Mouse (Mus musculus) E14TG2a.4 (cell line): ENCODE results near the gene Cdca4.
A peak's percentile ranks its signal among the peaks of the same experiment; 100 is the strongest.

Experiments used
- H3K27me3 ChIP-seq: 2 replicates; pipeline ENCODE4 v1.6.1; 2014; ENCODE audit warnings: low read length, control low read depth; ENCODE audit not compliant: insufficient read depth
- H3K36me3 ChIP-seq: 2 replicates; pipeline ENCODE4 v1.6.1; 2014; ENCODE audit warnings: low read length, control low read depth; ENCODE audit not compliant: insufficient read depth
- H3K4me1 ChIP-seq: replicated peaks from 2 replicates; pipeline ENCODE4 v1.6.1; 2014; ENCODE audit warnings: low read depth, low read length, control low read depth
- H3K4me3 ChIP-seq: replicated peaks from 2 replicates; pipeline ENCODE4 v1.5.1; 2014; ENCODE audit warnings: mild to moderate bottlenecking, low read length
- H3K9me3 ChIP-seq: 2 replicates; pipeline ENCODE4 v1.6.1; 2014; ENCODE audit warnings: low read length, control low read depth
- CTCF ChIP-seq: conservative IDR thresholded peaks from 2 replicates; pipeline ENCODE4 v1.5.1; 2014; ENCODE audit warnings: low read length
- NANOG ChIP-seq: IDR thresholded peaks from 2 replicates; pipeline ENCODE4 v1.6.1; 2014; ENCODE audit warnings: borderline replicate concordance, low read length, mixed read lengths
- POU5F1 ChIP-seq: IDR thresholded peaks from 2 replicates; pipeline ENCODE4 v1.6.1; 2014; ENCODE audit warnings: low read length, borderline replicate concordance

The Cdca4 gene

DNA sequence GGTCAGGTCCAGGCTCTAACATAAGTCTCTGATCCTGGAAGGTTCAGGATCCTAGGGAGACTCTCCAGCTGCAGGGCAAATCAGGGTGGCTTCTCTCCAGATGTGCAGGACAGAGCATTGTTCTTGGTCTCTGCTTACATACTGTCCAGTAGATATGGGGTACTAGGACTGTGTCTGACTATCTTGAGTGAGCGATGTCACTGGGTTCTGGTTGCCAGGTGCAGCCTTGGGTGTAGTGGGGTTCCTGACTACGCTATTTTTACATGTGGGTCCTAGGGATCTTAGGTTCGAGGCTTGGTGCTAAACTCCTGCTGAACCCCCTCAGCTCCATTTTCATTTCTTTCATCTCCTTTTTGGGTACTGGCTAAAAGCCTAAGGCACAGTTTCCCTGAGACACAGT lies 1.3 kb upstream of the Cdca4 start:
- H3K27me3 ChIP-seq, result no peaks in the 10 kb centered on the region
- no peak for TF ChIP-seq CTCF
- no peak for TF ChIP-seq POU5F1
- TF ChIP-seq NANOG, result no peak
- H3K4me3 ChIP-seq, result peak overlapping the region; percentile 88
- peaks cover 42% of the 10 kb centered on the region for H3K36me3 ChIP-seq
- peaks cover 59% of the 10 kb centered on the region for H3K4me1 ChIP-seq
- no peaks in the 10 kb centered on the region for H3K9me3 ChIP-seq

DNA sequence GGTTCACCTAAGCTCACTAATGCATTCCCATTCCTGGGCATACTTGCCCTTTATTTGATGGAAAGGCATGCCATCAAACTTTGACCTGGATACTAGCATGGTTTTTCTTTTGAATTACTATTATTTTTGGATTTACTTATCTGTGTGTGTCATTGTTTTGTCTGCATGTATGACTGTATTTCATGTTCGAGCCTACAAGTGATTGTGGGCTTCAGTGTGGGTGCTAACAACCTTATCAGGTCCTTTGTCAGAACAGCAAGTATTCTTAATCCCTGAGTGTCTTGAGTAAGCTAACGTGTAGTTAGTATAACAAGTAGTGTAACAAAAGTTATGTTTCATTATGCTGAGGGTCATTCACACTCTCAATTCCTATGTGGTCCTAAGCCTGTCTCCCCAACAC lies 918 bp upstream of the Cdca4 start:
- H3K9me3 ChIP-seq, result no peaks in the 10 kb centered on the region
- peaks cover 45% of the 10 kb centered on the region for H3K36me3 ChIP-seq
- H3K4me3 ChIP-seq, result peak overlapping the region; percentile 88
- H3K4me1 ChIP-seq, result peaks cover 63% of the 10 kb centered on the region
- no peaks in the 10 kb centered on the region for H3K27me3 ChIP-seq
- TF ChIP-seq NANOG, result no peak
- no peak for TF ChIP-seq POU5F1
- TF ChIP-seq CTCF, result no peak

DNA sequence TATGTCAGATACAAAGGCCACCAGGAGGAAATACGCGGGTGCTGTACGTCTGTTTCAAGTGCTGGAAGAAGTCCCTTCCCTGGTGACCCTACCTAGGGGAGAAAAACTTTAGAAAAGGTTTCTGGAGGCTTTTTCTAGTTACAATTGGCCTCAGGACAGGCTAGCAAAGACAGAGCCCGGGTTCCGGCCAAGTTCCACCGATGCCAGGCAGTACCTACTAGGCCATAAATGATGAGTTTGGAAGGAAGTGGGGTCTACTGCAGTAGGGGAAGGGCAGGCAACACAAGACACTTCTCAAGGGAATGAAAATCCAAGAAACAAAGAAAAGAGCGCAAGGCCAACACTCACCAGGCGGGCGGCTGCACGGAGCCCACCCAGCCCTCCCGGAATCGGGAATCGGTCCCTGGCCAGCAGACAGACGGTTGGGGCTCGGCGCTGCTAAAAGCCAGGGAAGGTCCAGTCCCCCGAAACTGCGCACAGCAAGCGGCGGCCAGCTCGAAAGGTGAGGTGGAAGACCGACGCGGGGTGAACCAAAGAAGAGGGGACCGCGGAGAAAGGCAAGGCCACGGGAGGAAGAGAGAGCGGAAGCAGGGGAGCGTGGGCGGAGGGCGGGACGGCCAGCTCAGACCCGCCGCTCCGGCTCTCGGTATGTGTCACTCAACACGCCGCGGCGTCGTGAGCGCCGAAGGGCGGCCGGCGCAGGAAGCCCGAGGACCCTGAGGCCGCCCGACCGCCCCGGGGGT lies 551 bp downstream of the Cdca4 start:
- no peaks in the 10 kb centered on the region for H3K9me3 ChIP-seq
- TF ChIP-seq CTCF (no peak), NANOG (no peak), POU5F1 (no peak)
- H3K4me1 ChIP-seq, result peaks cover 78% of the 10 kb centered on the region
- no peaks in the 10 kb centered on the region for H3K27me3 ChIP-seq
- H3K36me3 ChIP-seq, result peaks cover 60% of the 10 kb centered on the region
- H3K4me3 ChIP-seq, result peak overlapping the region; percentile 97

DNA sequence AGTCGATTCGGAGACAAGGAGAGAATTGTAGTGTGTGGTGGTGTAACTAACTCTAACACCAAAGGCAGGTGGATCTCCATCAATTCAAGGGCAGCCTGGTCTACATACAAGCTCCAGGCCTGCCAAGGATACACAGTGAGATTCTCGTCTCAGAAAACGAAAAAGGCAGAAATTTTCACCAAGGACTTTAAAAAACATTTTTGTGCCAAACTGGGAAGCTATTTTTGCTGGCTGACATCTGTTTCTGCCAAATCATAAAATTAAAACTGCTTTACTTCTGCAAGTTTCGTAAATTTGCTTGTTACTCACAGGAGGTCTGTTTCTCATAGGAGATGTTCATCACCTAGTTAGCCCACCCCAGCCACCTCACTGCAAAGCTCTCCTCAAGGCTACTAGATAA lies 3.3 kb downstream of the Cdca4 start:
- peaks cover 72% of the 10 kb centered on the region for H3K36me3 ChIP-seq
- H3K4me3 ChIP-seq, result peak overlapping the region; percentile 97; the same call in 1 of the 2 replicates
- TF ChIP-seq NANOG (no peak), CTCF (no peak), POU5F1 (no peak)
- H3K4me1 ChIP-seq, result peaks cover 84% of the 10 kb centered on the region
- no peaks in the 10 kb centered on the region for H3K9me3 ChIP-seq
- H3K27me3 ChIP-seq, result no peaks in the 10 kb centered on the region

DNA sequence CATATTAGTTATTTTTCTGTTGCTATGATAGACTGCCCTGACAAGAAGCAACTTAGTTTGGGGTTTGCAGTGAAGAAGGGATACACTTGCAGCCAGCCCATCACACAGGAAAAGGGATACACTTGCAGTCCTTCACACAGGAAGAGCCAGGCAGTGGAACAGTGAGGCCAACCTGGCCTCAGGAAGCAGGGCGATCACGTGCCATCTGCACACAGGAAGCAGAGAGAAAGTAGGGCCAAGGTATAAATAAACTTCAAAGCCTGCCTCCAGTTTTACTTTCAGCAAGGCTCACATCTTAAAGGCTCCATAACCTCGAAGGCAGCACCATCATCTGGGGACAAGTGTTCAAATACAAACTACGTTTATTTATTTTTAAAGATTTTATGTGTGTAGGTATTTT lies 6.0 kb downstream of the Cdca4 start:
- H3K36me3 ChIP-seq, result peaks cover 96% of the 10 kb centered on the region
- peak overlapping the region; percentile 6; the same call in 1 of the 2 replicates for H3K4me3 ChIP-seq
- no peaks in the 10 kb centered on the region for H3K9me3 ChIP-seq
- H3K4me1 ChIP-seq, result peaks cover 99% of the 10 kb centered on the region
- H3K27me3 ChIP-seq, result no peaks in the 10 kb centered on the region
- no peak for TF ChIP-seq POU5F1
- TF ChIP-seq NANOG, result no peak

DNA sequence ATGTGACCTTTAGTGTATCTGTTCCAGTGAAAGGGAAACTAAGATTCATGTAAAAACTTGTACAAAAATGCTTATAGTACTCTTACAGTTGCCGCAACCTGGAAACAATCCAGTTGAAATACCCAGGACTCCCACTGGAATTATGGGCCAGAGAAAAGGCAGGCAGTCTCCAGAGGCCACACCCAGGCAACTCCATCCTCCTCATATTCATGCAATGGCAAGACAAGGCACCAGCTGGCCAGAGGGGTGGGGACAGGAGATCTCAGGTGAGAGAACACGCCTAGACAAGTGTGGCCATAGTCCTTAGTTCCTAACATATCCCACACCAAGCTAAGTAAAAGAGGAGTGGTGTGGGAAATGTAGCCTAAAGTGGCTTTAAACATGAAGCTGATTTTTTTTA lies 6.5 kb downstream of the Cdca4 start:
- peaks cover 99% of the 10 kb centered on the region for H3K4me1 ChIP-seq
- H3K9me3 ChIP-seq, result no peaks in the 10 kb centered on the region
- H3K27me3 ChIP-seq, result no peaks in the 10 kb centered on the region
- peaks cover 96% of the 10 kb centered on the region for H3K36me3 ChIP-seq
- TF ChIP-seq POU5F1 (no peak), NANOG (no peak), CTCF (no peak)
- peak overlapping the region; percentile 41; the same call in 1 of the 2 replicates for H3K4me3 ChIP-seq

DNA sequence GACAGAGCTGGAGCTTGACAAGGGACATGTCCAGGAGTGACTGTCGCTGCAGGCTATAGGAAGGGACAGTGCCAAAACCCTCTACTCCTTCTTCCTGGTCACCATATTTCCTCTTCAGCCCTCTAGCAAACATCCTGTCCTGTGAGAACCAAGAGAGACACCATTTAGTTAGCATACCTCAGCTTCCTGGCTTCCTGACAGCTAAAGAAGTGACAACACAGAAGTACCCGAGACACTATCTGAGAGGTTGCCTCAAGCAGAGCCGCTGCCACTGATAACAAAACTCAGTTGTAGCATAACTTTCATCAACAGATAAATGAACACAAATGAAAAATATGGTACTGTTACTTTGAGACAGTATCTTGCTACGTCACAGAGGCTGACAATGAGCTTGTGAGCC lies 7.2 kb downstream of the Cdca4 start:
- no peaks in the 10 kb centered on the region for H3K9me3 ChIP-seq
- H3K4me1 ChIP-seq, result peaks cover 98% of the 10 kb centered on the region
- no peaks in the 10 kb centered on the region for H3K27me3 ChIP-seq
- peak overlapping the region; percentile 50 for H3K4me3 ChIP-seq
- no peak for TF ChIP-seq POU5F1
- no peak for TF ChIP-seq NANOG
- TF ChIP-seq CTCF, result no peak
- H3K36me3 ChIP-seq, result peaks cover 96% of the 10 kb centered on the region

DNA sequence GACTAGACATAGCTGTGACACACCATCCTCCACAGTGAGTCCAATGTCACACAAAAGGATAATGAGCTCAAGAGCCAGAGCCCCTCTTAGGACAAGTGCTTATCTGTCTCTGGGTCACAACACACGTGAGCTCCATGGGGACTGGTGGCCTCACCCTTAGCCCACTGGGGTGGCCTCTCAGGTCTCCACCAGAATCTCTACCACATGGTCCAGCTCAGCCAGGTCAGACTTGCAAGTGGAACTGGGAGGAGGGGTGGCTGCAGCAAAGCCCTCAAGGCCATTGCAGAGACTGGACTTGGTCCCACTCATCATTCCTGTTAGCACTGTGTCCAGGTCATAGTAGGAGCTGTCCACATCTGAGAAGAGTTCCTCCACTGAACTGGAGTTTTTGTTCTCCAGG lies 8.0 kb downstream of the Cdca4 start:
- Histone ChIP-seq H3K36me3 (peaks cover 96% of the 10 kb centered on the region), H3K9me3 (no peaks in the 10 kb centered on the region), H3K27me3 (no peaks in the 10 kb centered on the region), H3K4me3 (peak overlapping the region; percentile 50), H3K4me1 (peaks cover 94% of the 10 kb centered on the region)
- TF ChIP-seq NANOG (no peak), CTCF (no peak), POU5F1 (no peak)

DNA sequence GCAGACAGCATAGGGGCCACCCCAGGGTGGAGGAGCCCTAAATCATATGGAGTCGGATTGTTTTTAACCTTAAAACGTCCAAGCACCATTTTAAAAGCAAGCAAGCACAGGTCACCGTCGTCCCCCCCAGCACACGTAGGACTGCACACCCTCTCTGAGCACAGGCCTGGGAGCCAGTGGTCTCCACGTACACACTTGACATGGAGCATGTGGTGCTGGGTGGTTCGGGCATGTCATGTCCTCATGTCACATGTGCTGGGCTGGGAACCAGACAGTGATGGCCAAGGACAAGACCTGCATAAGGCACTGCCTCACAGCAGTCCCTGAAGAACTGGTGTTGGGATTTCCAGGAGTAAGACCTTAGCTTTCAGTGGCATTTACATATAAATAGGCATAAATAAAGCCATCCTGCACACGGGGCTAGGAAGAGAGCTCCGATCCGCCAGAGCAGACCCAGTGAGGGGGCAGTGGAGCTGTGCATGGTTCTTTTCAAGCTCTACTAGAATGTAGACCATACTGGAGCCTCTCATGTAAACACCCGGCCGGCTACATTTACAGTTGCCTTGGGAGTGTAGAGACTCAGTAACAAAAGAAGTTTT lies 8.7 kb downstream of the Cdca4 start:
- TF ChIP-seq CTCF, result no peak
- no peak for TF ChIP-seq POU5F1
- TF ChIP-seq NANOG, result no peak
- peaks cover 96% of the 10 kb centered on the region for H3K36me3 ChIP-seq
- H3K9me3 ChIP-seq, result no peaks in the 10 kb centered on the region
- peaks cover 86% of the 10 kb centered on the region for H3K4me1 ChIP-seq
- H3K27me3 ChIP-seq, result no peaks in the 10 kb centered on the region
- H3K4me3 ChIP-seq, result peak overlapping the region; percentile 41
